Mouse (Mus musculus): ENCODE results near the gene Rabif.

Rabif gene

GRCm38 (mm10) chr1:134555871-134556670 lies 61.6 kb downstream of the Rabif start:
- peak; percentile 37 for DNase-seq

GRCm38 (mm10) chr1:134556671-134557218 lies 62.3 kb downstream of the Rabif start:
- peak; percentile 98 for DNase-seq
